Mouse (Mus musculus): ENCODE results near the gene Pgpep1. TPM values are rescaled to one million over a fixed set of nuclear protein-coding genes. Genes with fewer than 3 reads are reported as not detected.

Gene Pgpep1
- polyA plus RNA-seq, 1 experiment = 34.9 TPM

DNA sequence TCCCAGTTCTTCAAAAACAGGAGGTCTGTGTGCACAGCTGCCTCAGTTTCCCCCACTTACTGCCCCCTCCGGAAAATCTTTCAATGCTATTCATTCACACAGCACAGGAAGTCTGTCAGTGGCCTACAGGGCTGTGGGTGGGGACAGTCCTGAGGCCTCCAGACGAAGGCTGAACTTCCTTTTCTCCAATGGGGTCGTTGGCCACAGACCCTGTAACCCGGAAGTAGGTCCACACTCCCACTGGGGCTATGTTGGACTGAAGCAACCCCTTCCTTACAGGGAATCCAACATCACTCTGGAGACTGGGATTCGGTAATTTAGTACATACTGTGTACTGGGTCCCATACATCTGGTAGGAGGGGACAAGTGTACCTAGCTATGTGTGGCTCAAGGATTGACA, 33.4 kb upstream of the Pgpep1 start:
- H3K79me2 ChIP-seq (ENCODE audit: control insufficient read depth, insufficient read depth) = no peaks in the 10 kb centered on the region
- TF ChIP-seq CEBPB (IDR thresholded peaks at IDR 0.05; ENCODE audit: low read depth) (no peak), USF1 (IDR thresholded peaks at IDR 0.05; ENCODE audit: low read depth) (no peak), MYOD1 (IDR thresholded peaks at IDR 0.05; ENCODE audit: control insufficient read depth, insufficient read length, low read depth) (no peak), CTCF (IDR thresholded peaks at IDR 0.05; ENCODE audit: control insufficient read depth, insufficient read depth, insufficient read length) (no peak), MYOG (IDR thresholded peaks at IDR 0.05; ENCODE audit: control insufficient read depth, extremely low read depth, insufficient read length) (no peak), FOSL1 (IDR thresholded peaks at IDR 0.05; ENCODE audit: insufficient read depth, low read length, poor library complexity, severe bottlenecking) (no peak), MAX (IDR thresholded peaks at IDR 0.05) (no peak)
- H3K4me3 ChIP-seq (ENCODE audit: insufficient read depth, poor library complexity, severe bottlenecking) = no peak overlapping the region
- no peaks in the 10 kb centered on the region for H3K79me3 ChIP-seq (ENCODE audit: low read depth)
- H3K27me3 ChIP-seq (ENCODE audit: control insufficient read depth, insufficient read depth, insufficient read length) = no peaks in the 10 kb centered on the region
- no peaks in the 10 kb centered on the region for H3K36me3 ChIP-seq (ENCODE audit: control insufficient read depth, insufficient read depth)
- no peak overlapping the region for H3ac ChIP-seq (ENCODE audit: control insufficient read depth, insufficient read length, low read depth)

DNA sequence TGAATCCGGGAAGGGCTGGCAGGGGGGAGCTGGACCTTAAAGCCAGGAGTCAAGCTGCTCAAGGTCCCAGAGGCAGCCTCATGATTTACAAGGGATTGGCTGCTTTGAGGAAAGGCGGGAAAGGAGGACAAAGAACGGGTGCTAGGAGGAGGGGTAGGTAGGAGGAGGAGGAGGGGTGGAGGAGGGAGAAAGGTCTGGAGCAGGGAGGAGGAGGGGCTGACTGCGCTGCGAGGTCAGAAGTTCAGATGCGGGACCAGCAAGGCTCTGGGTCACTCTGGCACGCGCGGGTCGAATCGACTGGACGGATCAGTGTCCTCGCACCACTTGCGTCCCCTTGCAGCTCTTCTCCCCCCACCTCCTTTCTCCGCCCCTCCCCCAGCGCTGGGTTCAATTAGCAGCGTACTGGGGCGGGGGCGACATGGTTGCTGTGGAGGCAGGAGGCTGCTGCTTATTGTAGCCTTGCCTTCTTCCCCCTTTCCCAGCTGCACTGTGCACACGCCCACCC, 31.6 kb upstream of the Pgpep1 start:
- no peaks in the 10 kb centered on the region for H3K79me3 ChIP-seq (ENCODE audit: low read depth)
- no peaks in the 10 kb centered on the region for H3K27me3 ChIP-seq (ENCODE audit: control insufficient read depth, insufficient read depth, insufficient read length)
- H3K79me2 ChIP-seq (ENCODE audit: control insufficient read depth, insufficient read depth) = no peaks in the 10 kb centered on the region
- H3K4me3 ChIP-seq (ENCODE audit: insufficient read depth, poor library complexity, severe bottlenecking) = no peak overlapping the region
- H3K36me3 ChIP-seq (ENCODE audit: control insufficient read depth, insufficient read depth) = no peaks in the 10 kb centered on the region
- TF ChIP-seq FOSL1 (IDR thresholded peaks at IDR 0.05; ENCODE audit: insufficient read depth, low read length, poor library complexity, severe bottlenecking) = no peak
- TF ChIP-seq MYOG (IDR thresholded peaks at IDR 0.05; ENCODE audit: control insufficient read depth, extremely low read depth, insufficient read length) = no peak
- TF ChIP-seq MYOD1 (IDR thresholded peaks at IDR 0.05; ENCODE audit: control insufficient read depth, insufficient read length, low read depth) = no peak
- no peak for TF ChIP-seq MAX (IDR thresholded peaks at IDR 0.05)
- TF ChIP-seq CTCF (IDR thresholded peaks at IDR 0.05; ENCODE audit: control insufficient read depth, insufficient read depth, insufficient read length) = no peak
- TF ChIP-seq CEBPB (IDR thresholded peaks at IDR 0.05; ENCODE audit: low read depth) = no peak
- no peak for TF ChIP-seq USF1 (IDR thresholded peaks at IDR 0.05; ENCODE audit: low read depth)
- no peak overlapping the region for H3ac ChIP-seq (ENCODE audit: control insufficient read depth, insufficient read length, low read depth)

- Histone ChIP-seq H3K27me3 (ENCODE audit: control insufficient read depth, insufficient read depth, insufficient read length) (no peaks in the 10 kb centered on the region), H3K79me3 (ENCODE audit: low read depth) (no peaks in the 10 kb centered on the region), H3K4me3 (ENCODE audit: insufficient read depth, poor library complexity, severe bottlenecking) (no peak overlapping the region), H3K79me2 (ENCODE audit: control insufficient read depth, insufficient read depth) (no peaks in the 10 kb centered on the region), H3ac (ENCODE audit: control insufficient read depth, insufficient read length, low read depth) (no peak overlapping the region), H3K36me3 (ENCODE audit: control insufficient read depth, insufficient read depth) (no peaks in the 10 kb centered on the region)
- no peak for TF ChIP-seq MYOD1 (IDR thresholded peaks at IDR 0.05; ENCODE audit: control insufficient read depth, insufficient read length, low read depth)
Observed at GRCm38 (mm10) chr8:70691230-70691629, 31.0 kb upstream of the Pgpep1 start.

DNA sequence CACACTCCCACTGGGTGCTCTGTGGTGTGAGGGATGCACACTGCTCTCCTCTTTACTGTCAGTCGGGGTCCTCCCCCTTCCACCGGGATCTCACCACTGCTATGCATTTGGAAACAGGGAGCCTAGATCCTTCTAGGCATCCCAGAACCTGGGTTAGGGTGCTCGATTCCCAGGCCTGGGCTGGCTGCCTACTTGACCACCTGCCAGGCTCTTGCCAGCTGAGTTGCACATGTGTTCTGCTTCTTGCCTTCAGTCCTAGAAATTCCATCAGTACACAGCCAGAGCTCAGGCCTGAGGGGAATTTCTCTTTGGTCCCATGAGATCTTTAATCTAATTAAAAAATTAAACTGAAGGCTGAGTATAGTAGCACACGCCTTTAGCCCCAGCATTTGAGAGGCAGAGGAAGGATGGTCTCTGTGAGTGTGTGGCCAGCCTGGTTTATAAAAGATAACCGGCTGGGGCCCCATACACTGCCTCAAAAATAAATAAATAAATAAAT, 29.8 kb upstream of the Pgpep1 start:
- no peaks in the 10 kb centered on the region for H3K36me3 ChIP-seq (ENCODE audit: control insufficient read depth, insufficient read depth)
- no peak for TF ChIP-seq MYOD1 (IDR thresholded peaks at IDR 0.05; ENCODE audit: control insufficient read depth, insufficient read length, low read depth)
- no peak for TF ChIP-seq MYOG (IDR thresholded peaks at IDR 0.05; ENCODE audit: control insufficient read depth, extremely low read depth, insufficient read length)
- no peak for TF ChIP-seq CTCF (IDR thresholded peaks at IDR 0.05; ENCODE audit: control insufficient read depth, insufficient read depth, insufficient read length)
- no peak for TF ChIP-seq CEBPB (IDR thresholded peaks at IDR 0.05; ENCODE audit: low read depth)
- no peak for TF ChIP-seq MAX (IDR thresholded peaks at IDR 0.05)
- TF ChIP-seq USF1 (IDR thresholded peaks at IDR 0.05; ENCODE audit: low read depth) = no peak
- TF ChIP-seq FOSL1 (IDR thresholded peaks at IDR 0.05; ENCODE audit: insufficient read depth, low read length, poor library complexity, severe bottlenecking) = no peak
- no peaks in the 10 kb centered on the region for H3K27me3 ChIP-seq (ENCODE audit: control insufficient read depth, insufficient read depth, insufficient read length)
- no peaks in the 10 kb centered on the region for H3K79me3 ChIP-seq (ENCODE audit: low read depth)
- H3K79me2 ChIP-seq (ENCODE audit: control insufficient read depth, insufficient read depth) = no peaks in the 10 kb centered on the region
- no peak overlapping the region for H3K4me3 ChIP-seq (ENCODE audit: insufficient read depth, poor library complexity, severe bottlenecking)
- no peak overlapping the region for H3ac ChIP-seq (ENCODE audit: control insufficient read depth, insufficient read length, low read depth)

DNA sequence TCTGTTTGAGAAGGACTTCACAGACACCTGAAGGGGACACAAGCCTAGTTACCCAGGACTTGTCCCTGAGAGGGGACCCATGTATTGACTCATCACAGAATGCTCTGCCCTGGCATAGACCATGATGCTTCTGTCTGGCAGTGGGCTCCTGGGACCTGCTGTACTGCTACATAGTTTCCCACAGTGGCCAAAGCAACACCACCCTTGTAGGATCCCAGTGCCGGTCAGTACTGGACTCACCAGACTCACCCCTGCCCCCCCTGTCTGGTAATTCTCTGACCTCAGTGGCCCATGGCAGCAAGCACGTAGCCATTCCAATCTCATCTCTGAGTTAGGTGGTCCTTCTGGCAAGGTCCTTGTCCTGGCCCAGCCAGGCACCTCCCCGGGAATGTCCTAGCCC, 27.9 kb upstream of the Pgpep1 start:
- Histone ChIP-seq H3K27me3 (ENCODE audit: control insufficient read depth, insufficient read depth, insufficient read length) (no peaks in the 10 kb centered on the region), H3K79me3 (ENCODE audit: low read depth) (no peaks in the 10 kb centered on the region), H3K36me3 (ENCODE audit: control insufficient read depth, insufficient read depth) (no peaks in the 10 kb centered on the region), H3K79me2 (ENCODE audit: control insufficient read depth, insufficient read depth) (no peaks in the 10 kb centered on the region), H3ac (ENCODE audit: control insufficient read depth, insufficient read length, low read depth) (no peak overlapping the region), H3K4me3 (ENCODE audit: insufficient read depth, poor library complexity, severe bottlenecking) (no peak overlapping the region)
- no peak for TF ChIP-seq USF1 (IDR thresholded peaks at IDR 0.05; ENCODE audit: low read depth)
- no peak for TF ChIP-seq MYOG (IDR thresholded peaks at IDR 0.05; ENCODE audit: control insufficient read depth, extremely low read depth, insufficient read length)
- TF ChIP-seq FOSL1 (IDR thresholded peaks at IDR 0.05; ENCODE audit: insufficient read depth, low read length, poor library complexity, severe bottlenecking) = no peak
- no peak for TF ChIP-seq MYOD1 (IDR thresholded peaks at IDR 0.05; ENCODE audit: control insufficient read depth, insufficient read length, low read depth)

DNA sequence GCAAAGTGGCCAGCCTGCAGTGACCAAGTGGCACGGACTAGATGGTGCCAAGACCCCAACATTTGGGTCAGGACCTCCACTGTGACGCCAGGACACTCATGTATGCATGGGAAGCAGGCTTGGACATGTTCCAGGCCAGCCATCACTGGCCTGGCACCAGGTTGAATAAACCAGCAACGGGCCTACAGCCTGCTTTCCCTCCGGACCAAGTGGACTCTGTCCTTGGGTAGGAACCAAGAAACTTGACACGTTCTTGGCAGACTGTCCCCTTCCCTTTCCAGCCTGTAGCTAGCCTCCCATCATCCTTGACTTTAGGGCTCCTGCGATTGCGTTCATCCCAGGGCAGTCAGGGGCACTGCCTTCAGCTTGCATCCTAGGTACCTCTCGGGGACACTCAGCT, 27.4 kb upstream of the Pgpep1 start:
- H3ac ChIP-seq (ENCODE audit: control insufficient read depth, insufficient read length, low read depth) = no peak overlapping the region
- no peaks in the 10 kb centered on the region for H3K79me3 ChIP-seq (ENCODE audit: low read depth)
- no peak overlapping the region for H3K4me3 ChIP-seq (ENCODE audit: insufficient read depth, poor library complexity, severe bottlenecking)
- no peaks in the 10 kb centered on the region for H3K36me3 ChIP-seq (ENCODE audit: control insufficient read depth, insufficient read depth)
- no peak for TF ChIP-seq MYOG (IDR thresholded peaks at IDR 0.05; ENCODE audit: control insufficient read depth, extremely low read depth, insufficient read length)
- H3K79me2 ChIP-seq (ENCODE audit: control insufficient read depth, insufficient read depth) = no peaks in the 10 kb centered on the region
- no peaks in the 10 kb centered on the region for H3K27me3 ChIP-seq (ENCODE audit: control insufficient read depth, insufficient read depth, insufficient read length)

Data from C2C12 (cell line).